Mouse (Mus musculus): Measurements from ENCODE around the gene Lpar3. TPM values are rescaled to one million over a fixed set of nuclear protein-coding genes. Genes with fewer than 3 reads are reported as not detected.

The Lpar3 gene
- polyA plus RNA-seq, 1 experiment from 2014 or later = 0.06 TPM

GRCm38 (mm10) chr3:146186033-146186432, 34.7 kb upstream of the Lpar3 start:
- H3K9ac ChIP-seq (ENCODE audit: low read depth, low read length) = no peak overlapping the region
- no peak overlapping the region for H3K4me2 ChIP-seq (ENCODE audit: low read depth, low read length)
- H3K27me3 ChIP-seq (ENCODE audit: control insufficient read depth, insufficient read depth, low read depth, low read length) = no peaks in the 10 kb centered on the region
- H3K4me3 ChIP-seq (ENCODE audit: low read depth, low read length) = no peak overlapping the region
- no peaks in the 10 kb centered on the region for H3K36me3 ChIP-seq (ENCODE audit: control insufficient read depth, insufficient read depth)
- 67% methylated on average over 10 of the region's 10 CpGs for WGBS (ENCODE audit: insufficient replicate concordance)
- H3K9me3 ChIP-seq (replicated peaks; ENCODE audit: control insufficient read depth, low read length) = no peaks in the 10 kb centered on the region
- H3K27ac ChIP-seq (ENCODE audit: low read length) = no peak overlapping the region
- no peak for ATAC-seq (ENCODE audit: low read depth)
- no peaks in the 10 kb centered on the region for H3K4me1 ChIP-seq (ENCODE audit: control insufficient read depth, low read depth, low read length)

DNA sequence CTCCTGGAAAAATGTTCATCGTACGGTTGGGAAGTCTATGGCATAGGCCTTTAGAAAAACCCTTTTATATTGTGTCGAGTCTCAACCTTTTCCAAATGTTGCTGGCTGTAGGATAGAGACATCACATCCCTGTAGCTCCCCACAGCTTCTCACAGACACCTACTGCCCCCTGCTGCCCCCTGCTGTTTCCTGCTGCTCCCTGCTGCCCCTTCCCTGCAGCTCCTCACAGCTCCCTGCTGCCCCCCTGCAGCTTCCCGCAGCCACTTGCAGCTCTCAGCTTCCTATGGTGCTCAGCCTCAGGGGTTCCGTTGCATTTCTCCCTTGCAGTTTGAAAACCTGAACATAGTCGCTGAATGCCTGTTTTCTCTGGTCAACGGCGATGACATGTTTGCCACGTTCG, 30.8 kb upstream of the Lpar3 start:
- Histone ChIP-seq H3K27me3 (ENCODE audit: control insufficient read depth, insufficient read depth, low read depth, low read length) (no peaks in the 10 kb centered on the region), H3K4me2 (ENCODE audit: low read depth, low read length) (no peak overlapping the region), H3K4me3 (ENCODE audit: low read depth, low read length) (no peak overlapping the region), H3K36me3 (ENCODE audit: control insufficient read depth, insufficient read depth) (no peaks in the 10 kb centered on the region), H3K9ac (ENCODE audit: low read depth, low read length) (no peak overlapping the region), H3K9me3 (replicated peaks; ENCODE audit: control insufficient read depth, low read length) (no peaks in the 10 kb centered on the region), H3K4me1 (ENCODE audit: control insufficient read depth, low read depth, low read length) (no peaks in the 10 kb centered on the region), H3K27ac (ENCODE audit: low read length) (no peak overlapping the region)
- ATAC-seq (ENCODE audit: low read depth) = no peak
- 51% methylated on average over 10 of the region's 10 CpGs for WGBS (ENCODE audit: insufficient replicate concordance)

DNA sequence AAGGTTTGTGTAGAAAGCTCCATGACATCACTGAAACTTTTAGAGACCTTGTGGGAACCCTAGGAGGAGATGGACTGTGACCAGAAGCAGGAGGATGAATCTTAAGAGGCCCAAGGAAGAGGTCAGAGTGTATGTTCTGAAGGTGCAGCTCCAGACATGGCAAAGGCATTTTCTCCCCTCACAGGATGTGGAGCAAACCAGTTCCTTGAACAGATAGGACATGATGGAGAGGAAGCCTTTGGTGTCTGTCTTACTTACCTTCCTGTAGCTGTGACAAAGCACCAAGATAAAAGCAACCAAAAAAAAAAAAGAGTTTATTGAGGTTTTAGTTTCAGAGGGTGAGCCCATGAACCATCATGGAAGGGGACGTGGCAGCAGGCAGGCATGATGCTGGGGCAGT, 28.3 kb upstream of the Lpar3 start:
- H3K27ac ChIP-seq (ENCODE audit: low read length) = no peak overlapping the region
- H3K4me3 ChIP-seq (ENCODE audit: low read depth, low read length) = no peak overlapping the region
- H3K4me1 ChIP-seq (ENCODE audit: control insufficient read depth, low read depth, low read length) = no peaks in the 10 kb centered on the region; the same call in 1 of the 2 replicates
- 52% methylated on average over 1 of the region's 1 CpGs for WGBS (ENCODE audit: insufficient replicate concordance)
- H3K36me3 ChIP-seq (ENCODE audit: control insufficient read depth, insufficient read depth) = no peaks in the 10 kb centered on the region
- ATAC-seq (ENCODE audit: low read depth) = no peak
- H3K27me3 ChIP-seq (ENCODE audit: control insufficient read depth, insufficient read depth, low read depth, low read length) = no peaks in the 10 kb centered on the region
- H3K4me2 ChIP-seq (ENCODE audit: low read depth, low read length) = no peak overlapping the region
- no peaks in the 10 kb centered on the region for H3K9me3 ChIP-seq (replicated peaks; ENCODE audit: control insufficient read depth, low read length)
- no peak overlapping the region for H3K9ac ChIP-seq (ENCODE audit: low read depth, low read length)

DNA sequence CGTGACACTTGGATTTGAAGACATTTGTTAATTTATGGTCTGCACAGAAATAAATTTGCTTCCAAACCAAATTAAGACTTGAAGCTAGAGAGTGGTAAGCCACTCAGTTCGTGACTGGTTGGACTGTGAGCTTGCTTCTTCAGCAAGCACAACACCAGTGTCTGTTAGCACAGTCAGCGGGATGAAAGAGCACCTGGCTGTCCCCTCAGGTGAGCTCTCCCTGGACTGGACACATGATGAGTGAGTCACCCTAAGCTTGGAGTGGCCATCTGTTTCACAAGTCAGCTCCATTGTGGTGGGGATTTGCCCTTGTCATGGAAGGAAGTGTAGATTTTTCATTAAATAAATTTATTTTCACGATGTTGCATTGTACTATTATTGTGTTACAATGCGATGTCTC, 25.6 kb upstream of the Lpar3 start:
- no peak overlapping the region for H3K9ac ChIP-seq (ENCODE audit: low read depth, low read length)
- WGBS (ENCODE audit: insufficient replicate concordance) = 63% methylated on average over 5 of the region's 5 CpGs
- no peak for ATAC-seq (ENCODE audit: low read depth)
- H3K9me3 ChIP-seq (replicated peaks; ENCODE audit: control insufficient read depth, low read length) = no peaks in the 10 kb centered on the region
- H3K36me3 ChIP-seq (ENCODE audit: control insufficient read depth, insufficient read depth) = no peaks in the 10 kb centered on the region
- H3K4me3 ChIP-seq (ENCODE audit: low read depth, low read length) = no peak overlapping the region
- no peaks in the 10 kb centered on the region for H3K27me3 ChIP-seq (ENCODE audit: control insufficient read depth, insufficient read depth, low read depth, low read length)
- no peak overlapping the region for H3K27ac ChIP-seq (ENCODE audit: low read length)
- H3K4me2 ChIP-seq (ENCODE audit: low read depth, low read length) = no peak overlapping the region
- no peaks in the 10 kb centered on the region; the same call in 1 of the 2 replicates for H3K4me1 ChIP-seq (ENCODE audit: control insufficient read depth, low read depth, low read length)

- H3K9me3 ChIP-seq (replicated peaks; ENCODE audit: control insufficient read depth, low read length) = no peaks in the 10 kb centered on the region
- no peaks in the 10 kb centered on the region for H3K36me3 ChIP-seq (ENCODE audit: control insufficient read depth, insufficient read depth)
These were observed 24.5 kb upstream of the Lpar3 start for GRCm38 (mm10) chr3:146196301-146196700.

DNA sequence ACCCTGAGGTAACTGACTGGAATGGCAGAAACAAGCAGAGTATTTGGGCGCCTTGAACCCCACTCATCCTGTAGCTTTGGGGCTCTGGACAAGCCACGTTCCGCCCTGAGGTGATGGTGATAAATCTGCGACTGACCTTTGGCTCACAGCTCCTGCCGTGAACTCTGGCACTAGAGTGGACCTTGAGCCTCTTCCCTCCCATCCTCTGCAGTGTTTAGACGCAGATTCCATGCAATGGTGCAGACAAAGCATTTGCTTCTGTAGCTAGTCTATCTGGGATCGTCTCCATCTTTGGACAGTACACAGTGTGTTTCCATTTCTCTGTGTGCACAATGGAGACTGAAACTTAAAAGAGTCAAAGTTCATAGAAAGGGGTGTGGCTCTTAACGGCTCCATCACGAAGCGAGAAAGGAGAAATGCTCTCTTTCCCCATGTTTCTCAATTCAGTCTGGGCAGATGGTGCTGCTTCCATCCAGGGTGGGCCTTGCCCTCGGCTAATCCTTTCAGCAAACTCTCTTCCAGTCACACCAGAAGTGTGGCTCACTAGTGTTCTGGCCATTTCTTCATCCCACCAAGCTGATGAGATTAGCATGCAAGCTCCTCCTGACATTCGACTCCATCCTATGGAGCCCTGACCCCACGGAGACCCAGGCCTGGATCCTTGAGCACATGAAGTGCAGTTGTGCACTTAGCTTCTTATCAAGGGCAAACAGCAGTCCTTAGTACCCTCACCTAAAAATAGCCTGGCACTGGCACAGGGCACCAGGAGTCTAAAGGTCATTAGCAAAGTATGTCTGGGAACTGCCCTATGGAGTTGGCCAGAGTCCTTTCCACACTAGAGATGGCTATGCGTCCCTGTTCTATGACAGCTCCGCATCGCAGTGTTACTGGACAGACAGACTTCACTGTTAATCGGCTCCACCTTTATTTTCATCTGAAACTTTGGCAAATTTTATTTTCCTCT, 23.7 kb upstream of the Lpar3 start:
- Histone ChIP-seq H3K9ac (ENCODE audit: low read depth, low read length) (no peak overlapping the region), H3K4me2 (ENCODE audit: low read depth, low read length) (no peak overlapping the region), H3K9me3 (replicated peaks; ENCODE audit: control insufficient read depth, low read length) (no peaks in the 10 kb centered on the region), H3K27me3 (ENCODE audit: control insufficient read depth, insufficient read depth, low read depth, low read length) (no peaks in the 10 kb centered on the region), H3K4me1 (ENCODE audit: control insufficient read depth, low read depth, low read length) (no peaks in the 10 kb centered on the region; the same call in 1 of the 2 replicates), H3K27ac (ENCODE audit: low read length) (no peak overlapping the region), H3K36me3 (ENCODE audit: control insufficient read depth, insufficient read depth) (no peaks in the 10 kb centered on the region), H3K4me3 (ENCODE audit: low read depth, low read length) (no peak overlapping the region)
- ATAC-seq (ENCODE audit: low read depth) = 0 out of 2 replicates have a peak, but pooled peaks have one; percentile 39
- WGBS (ENCODE audit: insufficient replicate concordance) = 65% methylated on average over 17 of the region's 17 CpGs

More at GRCm38 (mm10) chr3:146196301-146196700, 24.5 kb upstream of the Lpar3 start:
- H3K4me2 ChIP-seq (ENCODE audit: low read depth, low read length) = no peak overlapping the region
- no peaks in the 10 kb centered on the region for H3K27me3 ChIP-seq (ENCODE audit: control insufficient read depth, insufficient read depth, low read depth, low read length)
- WGBS (ENCODE audit: insufficient replicate concordance) = 38% methylated on average over 6 of the region's 6 CpGs
- H3K9ac ChIP-seq (ENCODE audit: low read depth, low read length) = no peak overlapping the region
- H3K27ac ChIP-seq (ENCODE audit: low read length) = no peak overlapping the region
- ATAC-seq (ENCODE audit: low read depth) = no peak
- H3K4me3 ChIP-seq (ENCODE audit: low read depth, low read length) = no peak overlapping the region
- H3K4me1 ChIP-seq (ENCODE audit: control insufficient read depth, low read depth, low read length) = no peaks in the 10 kb centered on the region; the same call in 1 of the 2 replicates

GRCm38 (mm10) chr3:146197785-146198184, 23.0 kb upstream of the Lpar3 start:
- H3K4me2 ChIP-seq (ENCODE audit: low read depth, low read length) = no peak overlapping the region
- H3K36me3 ChIP-seq (ENCODE audit: control insufficient read depth, insufficient read depth) = no peaks in the 10 kb centered on the region
- H3K4me1 ChIP-seq (ENCODE audit: control insufficient read depth, low read depth, low read length) = no peaks in the 10 kb centered on the region; the same call in 1 of the 2 replicates
- H3K4me3 ChIP-seq (ENCODE audit: low read depth, low read length) = no peak overlapping the region
- H3K9ac ChIP-seq (ENCODE audit: low read depth, low read length) = no peak overlapping the region
- H3K9me3 ChIP-seq (replicated peaks; ENCODE audit: control insufficient read depth, low read length) = no peaks in the 10 kb centered on the region
- ATAC-seq (ENCODE audit: low read depth) = no peak
- no peak overlapping the region for H3K27ac ChIP-seq (ENCODE audit: low read length)
- 71% methylated on average over 12 of the region's 12 CpGs for WGBS (ENCODE audit: insufficient replicate concordance)
- no peaks in the 10 kb centered on the region for H3K27me3 ChIP-seq (ENCODE audit: control insufficient read depth, insufficient read depth, low read depth, low read length)

GRCm38 (mm10) chr3:146198803-146199481, 21.8 kb upstream of the Lpar3 start:
- H3K27ac ChIP-seq (ENCODE audit: low read length) = no peak overlapping the region
- H3K27me3 ChIP-seq (ENCODE audit: control insufficient read depth, insufficient read depth, low read depth, low read length) = no peaks in the 10 kb centered on the region
- no peak overlapping the region for H3K9ac ChIP-seq (ENCODE audit: low read depth, low read length)
- H3K4me3 ChIP-seq (ENCODE audit: low read depth, low read length) = no peak overlapping the region
- H3K4me2 ChIP-seq (ENCODE audit: low read depth, low read length) = no peak overlapping the region
- 71% methylated on average over 11 of the region's 11 CpGs for WGBS (ENCODE audit: insufficient replicate concordance)
- H3K9me3 ChIP-seq (replicated peaks; ENCODE audit: control insufficient read depth, low read length) = no peaks in the 10 kb centered on the region
- no peaks in the 10 kb centered on the region for H3K36me3 ChIP-seq (ENCODE audit: control insufficient read depth, insufficient read depth)
- no peaks in the 10 kb centered on the region; the same call in 1 of the 2 replicates for H3K4me1 ChIP-seq (ENCODE audit: control insufficient read depth, low read depth, low read length)
- no peak for ATAC-seq (ENCODE audit: low read depth)

DNA sequence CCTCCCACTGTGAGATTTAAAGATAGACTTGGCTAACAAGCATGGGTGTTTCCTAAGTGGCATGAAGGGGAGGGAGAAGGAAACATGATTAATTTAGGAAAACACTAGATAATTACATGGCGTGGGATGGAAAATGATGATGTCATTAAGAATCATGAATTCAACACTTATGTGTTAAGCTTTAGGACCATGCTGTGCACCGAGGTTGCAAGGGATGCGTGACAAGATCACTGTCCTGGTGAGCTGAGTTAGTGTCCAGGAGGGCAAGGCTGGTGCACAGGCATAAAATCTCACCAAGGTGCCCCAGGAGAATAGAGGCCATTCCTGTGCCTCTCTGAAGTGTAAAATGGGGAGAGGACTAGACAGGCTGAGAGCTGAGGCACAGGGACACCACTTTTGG, 21.3 kb upstream of the Lpar3 start:
- Histone ChIP-seq H3K9ac (ENCODE audit: low read depth, low read length) (no peak overlapping the region), H3K27ac (ENCODE audit: low read length) (no peak overlapping the region), H3K36me3 (ENCODE audit: control insufficient read depth, insufficient read depth) (no peaks in the 10 kb centered on the region), H3K4me2 (ENCODE audit: low read depth, low read length) (no peak overlapping the region), H3K9me3 (replicated peaks; ENCODE audit: control insufficient read depth, low read length) (no peaks in the 10 kb centered on the region), H3K4me1 (ENCODE audit: control insufficient read depth, low read depth, low read length) (no peaks in the 10 kb centered on the region; the same call in 1 of the 2 replicates), H3K4me3 (ENCODE audit: low read depth, low read length) (no peak overlapping the region), H3K27me3 (ENCODE audit: control insufficient read depth, insufficient read depth, low read depth, low read length) (no peaks in the 10 kb centered on the region)
- 65% methylated on average over 3 of the region's 3 CpGs for WGBS (ENCODE audit: insufficient replicate concordance)
- ATAC-seq (ENCODE audit: low read depth) = no peak
